ENCODE assay signal across 8 mouse cellular contexts in the genomic region with DNA sequence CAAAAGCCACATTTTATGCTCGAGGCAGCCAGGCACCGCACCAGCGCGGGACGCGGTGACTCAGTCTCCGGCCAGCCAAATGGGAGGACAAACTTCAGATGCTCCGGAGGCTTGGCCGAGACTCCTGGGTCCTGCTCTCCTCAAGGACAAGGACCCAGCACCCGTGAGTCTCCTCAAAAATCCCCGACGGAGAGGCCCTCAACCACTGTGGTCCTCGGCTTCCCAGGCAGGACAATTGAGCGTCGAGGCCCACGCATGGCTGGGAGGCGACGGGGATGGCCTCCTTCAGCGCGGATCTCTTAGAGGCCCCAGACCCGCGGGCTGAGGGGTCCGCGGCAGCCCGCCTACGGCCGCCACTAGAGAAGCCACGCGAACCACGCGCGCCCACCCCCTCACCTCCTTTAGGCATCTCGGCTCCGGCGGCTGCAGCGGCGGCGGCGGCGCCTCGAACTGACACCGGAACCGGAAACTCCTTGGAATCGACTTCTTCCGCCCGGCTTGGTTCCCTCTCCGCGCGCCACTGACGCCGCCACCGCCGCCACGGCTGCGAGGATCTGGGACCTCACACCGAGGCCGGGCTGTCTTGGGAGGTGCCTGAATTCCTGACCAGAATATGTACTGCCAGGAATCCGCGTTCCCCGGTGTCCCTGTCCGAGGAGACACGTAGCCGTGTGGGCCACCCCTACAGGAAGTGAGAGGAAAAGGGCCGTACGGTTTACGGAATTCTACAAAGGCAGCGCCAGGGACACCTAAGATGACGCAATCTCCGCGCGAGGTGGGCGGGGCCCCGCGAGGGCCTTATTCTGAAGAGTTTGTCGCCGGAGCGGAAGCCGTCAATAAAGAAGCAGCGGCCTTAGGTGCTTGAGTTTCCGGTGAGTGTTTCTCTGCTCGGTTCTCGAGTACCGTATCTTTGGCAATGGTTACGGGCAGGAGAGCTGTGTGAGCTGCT. TPM values are rescaled to one million over a fixed set of nuclear protein-coding genes. Genes with fewer than 3 reads are reported as not detected.
A peak's percentile ranks its signal among the peaks of the same experiment; 100 is the strongest.
DNase-seq lines count a peak whose midpoint lies in the region; ATAC-seq lines count a peak whose summit lies in the region.

Gene Pdap1, minus strand, starts transcription at position 668 of the 949 bp plus-strand sequence.
Gene Bud31, plus strand, starts transcription at position 792 of the 949 bp plus-strand sequence.

- peak; percentile 93 for DNase-seq in R1 (ENCODE audit: low read depth, low spot score)
- peak; percentile 96 to 98 for DNase-seq in cerebellum, postnatal 25 days
- peak; percentile 96 to 97 for DNase-seq in frontal cortex, postnatal 36 days (ENCODE audit: low spot score in 2 of 2)
- peak; percentile 92 for DNase-seq in left cerebral cortex, adult 11 months (ENCODE audit: low spot score)
- DNase-seq in lung, postnatal 4 days: peak; percentile 96
- DNase-seq in retina, postnatal 7 days (ENCODE audit: low read depth, low spot score): peak; percentile 93
- DNase-seq in urinary bladder, adult 2 months (ENCODE audit: low spot score): peak; percentile 96

- no peaks in the 10 kb centered on the region for H3K27me3 ChIP-seq in hindbrain, embryonic 15.5 days

- peak within 1 kb of the TSS; percentile 79 for H3K4me3 ChIP-seq in hindbrain, embryonic 15.5 days

- H3K4me1 ChIP-seq in hindbrain, embryonic 15.5 days (replicated peaks): peaks cover 30% of the 10 kb centered on the region

- ATAC-seq in hindbrain, embryonic 15.5 days (ENCODE audit: low FRiP score, low read depth): peak; percentile 93

- H3K27ac ChIP-seq in hindbrain, embryonic 15.5 days (replicated peaks): peak within 1 kb of the TSS; percentile 96

- H3K9me3 ChIP-seq in hindbrain, embryonic 15.5 days: no peaks in the 10 kb centered on the region

- peak within 1 kb of the TSS; percentile 92 for H3K4me2 ChIP-seq in hindbrain, embryonic 15.5 days

- under 1% methylated on average over 84 of the region's 84 CpGs for WGBS in hindbrain, embryonic 15.5 days

- peaks cover 42% of the 10 kb centered on the region for H3K36me3 ChIP-seq in hindbrain, embryonic 15.5 days

- H3K9ac ChIP-seq in hindbrain, embryonic 15.5 days: peak within 1 kb of the TSS; percentile 80

RNA-seq across cellular contexts. Expression of gene Pdap1, which starts in this region (rescaled TPM):
- polyA plus RNA-seq in hindbrain, embryonic 15.5 days (2015; fragmentation: Nextera tagmentation; extraction: Ambion mirVana): 114 and 122 TPM in 2 replicates
- polyA plus RNA-seq in urinary bladder, adult 2 months (2012; rRNA removed): 51.4 and 62.5 TPM in 2 replicates

RNA-seq across cellular contexts. Expression of gene Bud31, which starts in this region (rescaled TPM):
- 172 and 186 TPM in 2 replicates for polyA plus RNA-seq in hindbrain, embryonic 15.5 days (2015; fragmentation: Nextera tagmentation; extraction: Ambion mirVana)
- 80.5 and 98.6 TPM in 2 replicates for polyA plus RNA-seq in urinary bladder, adult 2 months (2012; rRNA removed)

Comparison
In these comparisons a context has a peak if more than half of its experiments do, and no peak if none do; other contexts are left out.
1. Peak in every context shown above with its lines: DNase-seq, ATAC-seq, H3K4me3 ChIP-seq and H3K27ac ChIP-seq.